In genomic region chr13:100544220-100544662, GRCm38 (mm10) we compare ENCODE assay signal across 28 mouse cellular contexts. TPM values are rescaled to one million over a fixed set of nuclear protein-coding genes. Genes with fewer than 3 reads are reported as not detected.
DNase-seq lines count a peak whose midpoint lies in the region; ATAC-seq and TF ChIP-seq lines count a peak whose summit lies in the region.
"Had no signal": no experiment of that assay in that cellular context is flagged by ENCODE, and none has a peak within 500 bp of the region (broad histone marks: within the 10 kb centered on the region; RNA-seq: fewer than 3 reads in every experiment).

No protein-coding gene starts in this region.

- peak; percentile 98 for DNase-seq in liver, adult 2 months (ENCODE audit: extremely low read depth, low read depth, low spot score)
- DNase-seq in liver = no peak
- DNase-seq in spleen, adult 12 weeks (ENCODE audit: low spot score) = no peak
- no peak for DNase-seq in retina, postnatal 1 day
- DNase-seq in layer of hippocampus, postnatal 36 days = no peak
- DNase-seq: adrenal gland, adult 2 months; B cell, adult 2 months; cerebellum, adult 11 months; cerebellum, adult 9-11 months; gastrocnemius, postnatal 14 days; heart, adult 11 months; heart, postnatal 14 days; kidney, postnatal 10 days; left cerebral cortex, postnatal 4 days; lung, postnatal 10 days; right cerebral cortex, adult 18-20 months; right cerebral cortex, postnatal 4 days; thymus, postnatal 25 days had no signal

- TF ChIP-seq POLR2A in liver, adult 2 months (IDR thresholded peaks at IDR 0.05; ENCODE audit: extremely low read depth, insufficient read depth, low read length) = no peak
- TF ChIP-seq POLR2A in small intestine, adult 2 months (IDR thresholded peaks at IDR 0.05; ENCODE audit: low read depth, low read length) = no peak

- H3K27me3 ChIP-seq in liver, adult 2 months (ENCODE audit: control insufficient read depth, insufficient read depth, low read length) = no peaks in the 10 kb centered on the region
- peaks cover 4% of the 10 kb centered on the region; the same call in 1 of the 2 replicates for H3K27me3 ChIP-seq in liver, embryonic 12.5 days (replicated peaks)
- H3K27me3 ChIP-seq in small intestine, adult 2 months (ENCODE audit: control insufficient read depth, insufficient read depth, low read length) = no peaks in the 10 kb centered on the region
- H3K27me3 ChIP-seq: limb, embryonic 15.5 days; Patski had no signal

- WGBS in liver, adult 2 months = 14% methylated on average over 4 of the region's 4 CpGs
- 36% methylated on average over 4 of the region's 4 CpGs for WGBS in liver, embryonic 12.5 days (ENCODE audit: insufficient replicate concordance)
- 24% methylated on average over 4 of the region's 4 CpGs for WGBS in small intestine, adult 2 months

- no peaks in the 10 kb centered on the region for H3K36me3 ChIP-seq in liver, adult 2 months (ENCODE audit: control insufficient read depth, insufficient read depth, low read length)
- H3K36me3 ChIP-seq in liver, embryonic 12.5 days = no peaks in the 10 kb centered on the region
- H3K36me3 ChIP-seq in small intestine, adult 2 months (ENCODE audit: control insufficient read depth, insufficient read depth, low read length) = peaks cover 11% of the 10 kb centered on the region
- H3K36me3 ChIP-seq: embryonic facial prominence, embryonic 10.5 days; G1E; heart, embryonic 13.5 days; limb, embryonic 15.5 days; midbrain, embryonic 10.5 days had no signal

- peak; percentile 57 for ATAC-seq in liver, embryonic 12.5 days
- ATAC-seq: forebrain, embryonic 16.5 days; Patski had no signal

- H3K4me2 ChIP-seq in liver, embryonic 12.5 days = no peak overlapping the region
- H3K4me2 ChIP-seq: heart, embryonic 13.5 days; limb, embryonic 15.5 days had no signal

- peak overlapping the region; percentile 76 for H3K9ac ChIP-seq in liver, adult 2 months (ENCODE audit: low read depth, low read length)
- H3K9ac ChIP-seq in liver, embryonic 12.5 days = no peak overlapping the region
- H3K9ac ChIP-seq: heart, embryonic 13.5 days; limb, embryonic 15.5 days had no signal

- H3K27ac ChIP-seq in liver, adult 2 months (replicated peaks; ENCODE audit: insufficient read depth, low read depth, low read length) = peak overlapping the region; percentile 100
- H3K27ac ChIP-seq in liver, embryonic 12.5 days = no peak overlapping the region
- peak overlapping the region; percentile 98 for H3K27ac ChIP-seq in small intestine, adult 2 months (ENCODE audit: insufficient read depth, low read depth, low read length)
- H3K27ac ChIP-seq: embryonic facial prominence, embryonic 10.5 days; heart, embryonic 13.5 days; limb, embryonic 15.5 days; midbrain, embryonic 10.5 days had no signal

- no peaks in the 10 kb centered on the region for H3K9me3 ChIP-seq in liver, embryonic 12.5 days (replicated peaks)
- H3K9me3 ChIP-seq: embryonic facial prominence, embryonic 10.5 days; G1E; limb, embryonic 15.5 days; midbrain, embryonic 10.5 days had no signal

- peaks cover 44% of the 10 kb centered on the region for H3K79me2 ChIP-seq in liver, adult 2 months (ENCODE audit: control insufficient read depth, insufficient read depth, low read length)

- H3K4me1 ChIP-seq in liver, adult 2 months (ENCODE audit: control insufficient read depth, insufficient read depth, low read length) = peaks cover 18% of the 10 kb centered on the region
- H3K4me1 ChIP-seq in liver, embryonic 12.5 days = no peaks in the 10 kb centered on the region; the same call in 1 of the 2 replicates
- peaks cover 14% of the 10 kb centered on the region; the same call in 1 of the 2 replicates for H3K4me1 ChIP-seq in small intestine, adult 2 months (ENCODE audit: control insufficient read depth, insufficient read depth, insufficient read length, low read length)
- H3K4me1 ChIP-seq: heart, embryonic 13.5 days; limb, embryonic 15.5 days; midbrain, embryonic 10.5 days had no signal

- no peak for TF ChIP-seq CTCF in liver, adult 2 months (IDR thresholded peaks at IDR 0.05; ENCODE audit: low read depth, low read length)
- TF ChIP-seq CTCF in small intestine, adult 2 months (IDR thresholded peaks at IDR 0.05; ENCODE audit: extremely low read depth, insufficient read length, insufficient replicate concordance, low read depth, low read length) = no peak

- peak overlapping the region; percentile 27; the same call in 1 of the 2 replicates for H3K4me3 ChIP-seq in liver, adult 2 months (ENCODE audit: insufficient read depth, low read depth, low read length)
- no peak overlapping the region for H3K4me3 ChIP-seq in liver, embryonic 12.5 days
- no peak overlapping the region for H3K4me3 ChIP-seq in small intestine, adult 2 months (ENCODE audit: low read depth, low read length)
- H3K4me3 ChIP-seq: embryonic facial prominence, embryonic 10.5 days; heart, embryonic 13.5 days; limb, embryonic 15.5 days; midbrain, embryonic 10.5 days had no signal

RNA-seq across cellular contexts. Expression of gene Ocln, which starts 8.3 kb away (rescaled TPM):
- total RNA-seq in liver, adult 2 months (2014; rRNA removed) = 51.9 and 52.3 TPM in 2 replicates
- 6.1 and 7.3 TPM in 2 replicates for polyA plus RNA-seq in liver, adult 2 months (2012; rRNA removed)
- 6.7 and 6.9 TPM in 2 replicates for polyA plus RNA-seq in liver, embryonic 12.5 days (2016; fragmentation: Nextera tagmentation; extraction: Ambion mirVana)
- 7.4 and 23.3 TPM in 2 replicates for polyA plus RNA-seq in small intestine, adult 2 months (2012; rRNA removed)
- 10 to 100 TPM; 13.1 to 13.4 TPM for total RNA-seq in layer of hippocampus, postnatal 36 days (2021)
- total RNA-seq: common myeloid progenitor, adult 5-6 weeks had no signal
- polyA plus RNA-seq: G1E had no signal

RNA-seq across cellular contexts. Expression of gene Gtf2h2, which starts 51.9 kb away (rescaled TPM):
- total RNA-seq in liver, adult 2 months (2014; rRNA removed) = 17.3 and 20.8 TPM in 2 replicates
- polyA plus RNA-seq in liver, adult 2 months (2012; rRNA removed) = 8.8 and 19.1 TPM in 2 replicates
- polyA plus RNA-seq in liver, embryonic 12.5 days (2016; fragmentation: Nextera tagmentation; extraction: Ambion mirVana) = 46.6 and 52.2 TPM in 2 replicates
- polyA plus RNA-seq in small intestine, adult 2 months (2012; rRNA removed) = 4.3 and 9.1 TPM in 2 replicates
- 10 to 100 TPM; 54.7 to 62.9 TPM for total RNA-seq in layer of hippocampus, postnatal 36 days (2021)
